Mouse (Mus musculus) left cerebral cortex, adult 2 months (tissue): ENCODE data around the gene Ankrd31. TPM values are rescaled to one million over a fixed set of nuclear protein-coding genes. Genes with fewer than 3 reads are reported as not detected.
"Not testable (repeated sequence)": the region's sequence is repeated elsewhere in the genome, so short reads cannot be mapped to it uniquely, and the experiment has no call there.

ENCODE experiments used
- DNase-seq, 2 experiments: peaks; one replicate each; pipeline ENCODE4 v3.0.0; 2021 to 2022; ENCODE audit warnings: low spot score in 2 of 2, mixed read lengths in 1 of 2; ENCODE audit errors: extremely low spot score in 1 of 2
- H3K27ac ChIP-seq: fragments of 200-600 bp; 2 replicates; pipeline ENCODE4 v1.8.1; 2022
- H3K4me3 ChIP-seq: fragments of 200-600 bp; 2 replicates; pipeline ENCODE4 v1.8.1; 2022
- CTCF ChIP-seq: fragments of 200-600 bp; IDR thresholded peaks from 2 replicates; pipeline ENCODE4 v1.8.1; 2022; ENCODE audit warnings: antibody characterized with exemption, mild to moderate bottlenecking, moderate library complexity
- intact Hi-C: fragments of 180-260 bp; cut with DNase I; formaldehyde crosslinking; loops from one replicate; pipeline ENCODE4 v1.15.1; 2025
- total RNA-seq, 2 experiments: library from RNA; stranded (reverse); gene quantifications; 2 replicates each; pipeline ENCODE4 v1.2.3; 2021

Ankrd31 gene
- total RNA-seq, 2 experiments from 2014 or later = 0.57 TPM; not detected in 1

DNA sequence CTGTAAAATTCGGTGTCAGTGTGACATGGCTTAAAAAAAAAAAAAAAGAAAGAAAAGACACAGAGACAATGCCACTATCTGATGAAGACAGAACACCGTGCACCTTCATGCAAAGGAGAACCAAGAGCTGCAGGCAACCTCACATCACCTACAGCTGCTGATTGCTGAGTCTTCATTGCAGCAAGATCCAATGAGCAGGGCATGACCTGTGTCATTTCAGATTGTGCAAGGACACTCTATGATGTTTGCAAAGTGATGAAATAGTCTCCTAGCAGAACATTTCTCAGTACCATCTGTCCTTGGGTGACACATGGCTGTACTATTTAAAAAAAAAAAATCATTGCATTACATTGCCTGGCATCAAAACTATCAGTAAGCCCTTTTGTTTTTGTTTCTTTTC lies 5.2 kb upstream of the Ankrd31 start:
- intact Hi-C loops = no loop called here
- no peak overlapping the region for H3K4me3 ChIP-seq
- TF ChIP-seq CTCF = no peak
- no peak overlapping the region for H3K27ac ChIP-seq
- DNase-seq = no peak

- no peak for DNase-seq
- no peak overlapping the region for H3K27ac ChIP-seq
- intact Hi-C loops = no loop called here
Observed at GRCm38 (mm10) chr13:96746055-96746454, 2.0 kb upstream of the Ankrd31 start.

DNA sequence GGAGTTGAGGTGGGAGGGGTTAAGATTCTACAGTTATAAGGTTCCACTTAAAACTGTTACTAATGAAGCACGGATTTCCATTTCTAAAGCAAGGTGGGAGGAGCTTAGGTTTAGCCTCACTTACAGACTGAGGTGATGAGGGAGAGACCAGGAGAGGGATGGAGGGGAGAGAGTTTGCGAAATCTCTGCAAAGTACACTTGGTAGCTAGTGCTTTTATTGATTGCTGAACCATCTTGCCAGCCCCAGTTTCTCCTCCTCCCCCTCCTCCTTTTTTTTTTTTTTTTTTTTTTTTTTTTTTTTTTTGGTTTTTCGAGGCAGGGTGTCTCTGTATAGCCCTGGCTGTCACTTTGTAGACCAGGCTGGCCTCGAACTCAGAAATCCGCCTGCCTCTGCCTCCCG lies 1.8 kb downstream of the Ankrd31 start:
- TF ChIP-seq CTCF = no peak
- intact Hi-C loops = no loop called here

More at GRCm38 (mm10) chr13:96746055-96746454, 2.0 kb upstream of the Ankrd31 start:
- no peak for TF ChIP-seq CTCF
- H3K4me3 ChIP-seq = no peak overlapping the region

DNA sequence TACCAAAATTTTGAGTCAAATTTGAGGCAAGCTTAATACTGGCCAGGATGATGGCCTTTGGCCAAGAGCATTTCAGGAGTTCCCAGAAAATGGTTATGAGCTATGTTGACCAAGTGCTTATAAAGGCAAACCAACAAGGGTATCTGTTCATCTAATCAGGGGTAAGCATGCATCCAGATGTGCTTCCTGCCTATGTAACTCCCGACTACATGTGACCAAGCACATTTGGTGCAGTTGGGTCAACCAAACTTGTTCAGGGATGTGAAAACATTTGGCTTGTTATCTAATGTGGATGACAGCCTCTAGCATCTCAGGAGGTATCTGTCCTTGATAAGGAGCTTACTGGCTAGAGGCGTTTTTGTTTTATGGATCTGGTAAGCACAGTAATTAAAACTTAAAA lies 12.8 kb downstream of the Ankrd31 start:
- H3K4me3 ChIP-seq = no peak overlapping the region
- no peak for DNase-seq
- no peak for TF ChIP-seq CTCF
- no peak overlapping the region for H3K27ac ChIP-seq
- intact Hi-C loops = no loop called here

More for the DNA sequence above, 1.8 kb downstream of the Ankrd31 start:
- DNase-seq = no peak
- Histone ChIP-seq H3K27ac (no peak overlapping the region), H3K4me3 (no peak overlapping the region)

DNA sequence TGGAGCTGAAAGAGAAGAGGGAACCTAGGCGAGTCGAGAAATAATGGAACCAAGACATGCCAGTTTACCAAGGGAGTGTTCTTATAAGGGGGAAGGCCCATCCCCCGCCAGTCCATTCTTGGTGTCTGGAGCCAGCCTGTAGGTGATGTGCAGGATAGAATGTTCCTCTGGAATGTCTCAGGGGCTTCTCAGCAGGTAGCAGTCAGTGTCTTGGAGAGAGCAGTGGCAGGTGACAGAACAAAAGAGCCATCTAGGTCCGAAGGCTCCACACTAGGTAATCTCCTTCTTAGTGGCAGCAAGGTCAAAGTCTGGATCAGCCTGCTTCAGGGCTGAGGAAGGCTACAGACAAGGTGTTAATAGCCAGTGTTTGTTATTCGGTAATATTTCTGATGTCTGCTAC lies 38.0 kb downstream of the Ankrd31 start:
- H3K4me3 ChIP-seq, intact Hi-C loops, DNase-seq, H3K27ac ChIP-seq: not testable (repeated sequence)

DNA sequence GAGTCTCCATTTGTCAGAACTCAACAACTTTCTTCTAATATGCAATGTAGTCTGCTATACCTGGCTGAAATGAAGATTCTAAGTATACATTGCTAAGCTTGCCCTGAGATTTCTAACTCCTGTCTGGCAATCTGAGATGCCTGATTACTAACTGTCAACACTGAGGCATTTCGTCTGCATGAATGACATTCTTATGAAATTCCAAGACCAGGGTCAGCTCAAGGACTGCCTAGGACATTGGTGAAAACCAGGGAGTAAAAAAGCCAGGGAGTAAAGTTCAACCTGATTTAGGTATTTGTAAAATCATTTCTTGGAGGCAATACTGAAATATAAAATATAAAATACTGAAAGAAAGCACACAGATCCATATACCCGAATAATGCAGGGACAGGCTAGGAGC lies 45.4 kb downstream of the Ankrd31 start:
- no peak for DNase-seq
- intact Hi-C loops = no loop called here
- Histone ChIP-seq H3K4me3 (no peak overlapping the region), H3K27ac (no peak overlapping the region)
- no peak for TF ChIP-seq CTCF

GRCm38 (mm10) chr13:96795301-96795700 lies 47.2 kb downstream of the Ankrd31 start:
- intact Hi-C loops = no loop called here
- Histone ChIP-seq H3K27ac (no peak overlapping the region), H3K4me3 (no peak overlapping the region)
- TF ChIP-seq CTCF = no peak
- DNase-seq = no peak

DNA sequence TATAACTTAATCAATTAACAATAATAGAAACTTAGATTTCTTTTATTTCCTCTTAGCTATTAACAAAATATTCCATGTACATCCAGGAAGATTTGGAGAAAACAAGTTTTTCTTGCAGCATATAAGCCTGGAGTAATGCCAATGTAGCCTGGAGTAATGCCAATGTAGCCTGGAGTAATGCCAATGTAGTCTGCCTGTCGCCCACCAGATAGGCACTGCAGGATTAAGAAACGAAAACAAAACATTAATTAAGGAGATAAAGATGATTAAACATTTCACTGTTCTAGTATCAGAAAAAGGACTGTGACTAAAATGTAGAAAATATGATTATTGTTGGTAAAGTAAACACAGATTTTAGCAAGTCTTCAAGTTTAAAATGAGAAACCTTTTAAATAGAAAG lies 49.4 kb downstream of the Ankrd31 start:
- H3K4me3 ChIP-seq = no peak overlapping the region
- no peak overlapping the region for H3K27ac ChIP-seq
- peak in 1 of 2 experiments; percentile 12 for DNase-seq
- no peak for TF ChIP-seq CTCF
- intact Hi-C loops = no loop called here

DNA sequence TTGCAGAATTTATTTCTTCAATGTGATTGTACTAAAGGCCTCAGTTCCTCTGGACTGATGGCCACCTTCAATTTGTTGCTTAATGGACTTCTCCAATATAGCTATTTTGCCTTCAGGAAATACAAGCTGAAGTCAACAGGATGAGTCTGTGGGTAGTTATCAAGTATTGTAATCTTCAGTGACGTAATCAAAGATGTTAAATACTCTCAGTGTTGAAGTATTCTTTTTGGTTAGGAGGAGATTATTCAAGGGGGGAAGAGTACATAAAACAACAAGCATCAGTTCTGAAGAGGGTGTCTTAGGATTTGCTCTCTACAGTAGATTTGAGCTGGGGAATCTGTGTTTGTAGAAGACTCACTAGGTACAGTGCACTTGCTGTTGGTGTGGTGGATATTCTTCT lies 101.7 kb downstream of the Ankrd31 start:
- H3K4me3 ChIP-seq = no peak overlapping the region
- H3K27ac ChIP-seq = no peak overlapping the region
- no peak for TF ChIP-seq CTCF
- no peak for DNase-seq
- intact Hi-C loops = loop anchor here (10.0 kb wide), 2 partner anchors 155 to 205 kb away; no protein-coding TSS in a partner anchor

- no peak overlapping the region for H3K27ac ChIP-seq
- no peak for DNase-seq
- no peak for TF ChIP-seq CTCF
- no peak overlapping the region for H3K4me3 ChIP-seq
- intact Hi-C loops = loop anchor here (10.0 kb wide), 2 partner anchors 153 to 203 kb away; no protein-coding TSS in a partner anchor
Observed at GRCm38 (mm10) chr13:96852133-96852532, 104.1 kb downstream of the Ankrd31 start.

DNA sequence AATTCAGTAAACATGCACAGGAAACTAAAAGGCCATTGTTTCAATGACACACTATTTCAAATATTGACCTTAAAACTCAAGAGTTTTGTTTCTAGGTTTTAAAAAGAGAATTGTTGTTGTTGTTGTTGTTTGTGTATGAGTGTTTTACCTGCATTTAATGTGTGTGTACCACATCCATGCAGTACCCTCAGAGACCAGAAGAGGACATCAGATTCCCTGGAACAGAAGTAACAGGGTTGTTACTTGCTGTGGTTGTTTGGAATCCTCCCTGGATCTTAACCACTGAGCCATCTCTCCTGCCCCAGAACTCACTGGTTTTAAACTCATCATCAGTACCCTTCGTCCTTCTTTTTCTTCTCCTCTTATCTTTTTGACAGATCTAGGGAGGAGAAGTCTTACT lies 105.2 kb downstream of the Ankrd31 start:
- intact Hi-C loops = loop anchor here (10.0 kb wide), 2 partner anchors 152 to 202 kb away; no protein-coding TSS in a partner anchor
- H3K27ac ChIP-seq = no peak overlapping the region
- no peak overlapping the region for H3K4me3 ChIP-seq
- TF ChIP-seq CTCF = peak; percentile 59
- no peak for DNase-seq

DNA sequence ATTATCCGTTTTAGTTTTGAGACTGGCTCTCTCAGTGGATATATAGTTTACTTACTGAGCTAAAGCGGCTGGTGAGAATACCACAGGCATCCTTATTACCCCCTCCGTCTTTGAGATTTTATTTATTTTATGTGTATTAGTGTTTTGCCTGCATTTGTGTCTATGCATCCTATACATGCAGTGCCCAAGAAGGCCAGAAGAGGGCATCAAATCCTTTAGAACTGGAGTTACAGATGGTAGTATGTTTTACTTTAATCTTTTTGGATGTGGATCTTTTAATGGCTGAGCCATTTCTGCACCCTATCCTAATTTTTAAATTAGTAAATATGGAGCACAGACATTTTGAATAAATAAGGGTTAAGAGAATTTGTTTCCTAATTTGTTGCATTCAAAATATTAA lies 107.1 kb downstream of the Ankrd31 start:
- DNase-seq = peak; percentile 71 to 79
- intact Hi-C loops = loop anchor here (10.0 kb wide), 2 partner anchors 150 to 200 kb away; no protein-coding TSS in a partner anchor
- Histone ChIP-seq H3K4me3 (no peak overlapping the region), H3K27ac (no peak overlapping the region)
- TF ChIP-seq CTCF = peak; percentile 93

- TF ChIP-seq CTCF = peak; percentile 7; the same call in 1 of the 2 replicates
- intact Hi-C loops = loop anchor here (10.0 kb wide), 2 partner anchors 146 to 196 kb away; no protein-coding TSS in a partner anchor
- no peak for DNase-seq
- no peak overlapping the region for H3K27ac ChIP-seq
- no peak overlapping the region for H3K4me3 ChIP-seq
Observed at GRCm38 (mm10) chr13:96859161-96859560, 111.1 kb downstream of the Ankrd31 start.

DNA sequence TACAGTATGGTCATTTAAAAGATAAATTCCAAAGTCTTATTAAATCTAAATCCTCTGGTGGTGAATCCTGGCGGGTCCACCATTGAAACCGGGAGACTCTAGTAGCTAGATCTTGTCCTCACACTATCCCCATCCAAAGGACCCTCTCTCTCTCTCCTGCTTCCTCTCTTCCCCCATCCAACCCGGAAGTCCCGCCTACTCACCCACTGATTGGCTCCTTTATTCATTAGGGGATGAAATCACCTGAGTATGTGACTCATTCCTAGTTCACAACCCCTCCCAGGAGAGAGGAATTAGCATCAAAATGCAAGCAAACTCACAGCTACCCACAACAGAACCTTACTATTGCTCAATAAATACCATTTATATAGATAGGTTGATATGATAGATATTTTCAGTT lies 122.7 kb downstream of the Ankrd31 start:
- H3K27ac ChIP-seq = no peak overlapping the region
- intact Hi-C loops = no loop called here
- DNase-seq = no peak
- no peak for TF ChIP-seq CTCF
- H3K4me3 ChIP-seq = no peak overlapping the region
